Mouse (Mus musculus) splenic B cell, adult 2 months (primary cell): ENCODE measurements around the gene Miga2.

Experiments used
- DNase-seq: peaks from one replicate; pipeline ENCODE4 v3.0.0-alpha.2; 2011; ENCODE audit warnings: low read depth, low spot score
- H3K27me3 ChIP-seq: 2 replicates; pipeline ENCODE4 v1.6.1; 2012; ENCODE audit warnings: mild to moderate bottlenecking, low read length, moderate library complexity, mixed read lengths; ENCODE audit not compliant: control insufficient read depth, poor library complexity, insufficient read depth, severe bottlenecking
- H3K36me3 ChIP-seq: 2 replicates; pipeline ENCODE4 v1.6.1; 2012; ENCODE audit warnings: mild to moderate bottlenecking, low read length, moderate library complexity, mixed read lengths; ENCODE audit not compliant: control insufficient read depth, poor library complexity, insufficient read depth, severe bottlenecking

Miga2 gene

GRCm38 (mm10) chr2:30345971-30346676 is 17.9 kb upstream of the Miga2 start:
- H3K36me3 ChIP-seq = peaks cover 7% of the 10 kb centered on the region
- DNase-seq = peak; percentile 25
- H3K27me3 ChIP-seq = no peaks in the 10 kb centered on the region

- no peak for DNase-seq
- Histone ChIP-seq H3K27me3 (no peaks in the 10 kb centered on the region), H3K36me3 (peaks cover 3% of the 10 kb centered on the region)
These were observed 14.8 kb upstream of the Miga2 start for GRCm38 (mm10) chr2:30349196-30349595.

GRCm38 (mm10) chr2:30351149-30351548 is 12.9 kb upstream of the Miga2 start:
- no peak for DNase-seq
- no peaks in the 10 kb centered on the region for H3K27me3 ChIP-seq
- no peaks in the 10 kb centered on the region; the same call in none of the 2 replicates for H3K36me3 ChIP-seq

- no peaks in the 10 kb centered on the region for H3K27me3 ChIP-seq
- DNase-seq = no peak
- H3K36me3 ChIP-seq = no peaks in the 10 kb centered on the region; the same call in none of the 2 replicates
These were observed 8.2 kb upstream of the Miga2 start for GRCm38 (mm10) chr2:30355861-30356260.

GRCm38 (mm10) chr2:30356266-30356665 is 7.8 kb upstream of the Miga2 start:
- H3K27me3 ChIP-seq = no peaks in the 10 kb centered on the region
- no peaks in the 10 kb centered on the region; the same call in none of the 2 replicates for H3K36me3 ChIP-seq
- DNase-seq = no peak

GRCm38 (mm10) chr2:30356906-30357305 is 7.1 kb upstream of the Miga2 start:
- Histone ChIP-seq H3K36me3 (no peaks in the 10 kb centered on the region; the same call in none of the 2 replicates), H3K27me3 (no peaks in the 10 kb centered on the region)
- DNase-seq = no peak

GRCm38 (mm10) chr2:30357552-30358510 is 6.2 kb upstream of the Miga2 start:
- Histone ChIP-seq H3K36me3 (no peaks in the 10 kb centered on the region; the same call in 1 of the 2 replicates), H3K27me3 (no peaks in the 10 kb centered on the region)
- DNase-seq = no peak

GRCm38 (mm10) chr2:30358533-30359531 is 5.2 kb upstream of the Miga2 start, which contains the start of gene Sh3glb2:
Gene Sh3glb2, minus strand, starts transcription at chr2:30359337.
- H3K27me3 ChIP-seq = no peaks in the 10 kb centered on the region
- DNase-seq = peak; percentile 88
- no peaks in the 10 kb centered on the region for H3K36me3 ChIP-seq

GRCm38 (mm10) chr2:30360626-30361025 is 3.4 kb upstream of the Miga2 start:
- no peaks in the 10 kb centered on the region for H3K27me3 ChIP-seq
- DNase-seq = no peak
- H3K36me3 ChIP-seq = no peaks in the 10 kb centered on the region

GRCm38 (mm10) chr2:30362865-30363264 is 1.2 kb upstream of the Miga2 start:
- Histone ChIP-seq H3K36me3 (no peaks in the 10 kb centered on the region), H3K27me3 (no peaks in the 10 kb centered on the region)
- DNase-seq = peak; percentile 23

GRCm38 (mm10) chr2:30365281-30366069 is 1.4 kb downstream of the Miga2 start:
- no peaks in the 10 kb centered on the region for H3K27me3 ChIP-seq
- no peak for DNase-seq

GRCm38 (mm10) chr2:30366203-30366602 is 2.2 kb downstream of the Miga2 start:
- Histone ChIP-seq H3K36me3 (no peaks in the 10 kb centered on the region; the same call in 1 of the 2 replicates), H3K27me3 (no peaks in the 10 kb centered on the region)
- no peak for DNase-seq

More at GRCm38 (mm10) chr2:30365281-30366069, 1.4 kb downstream of the Miga2 start:
- no peaks in the 10 kb centered on the region; the same call in 1 of the 2 replicates for H3K36me3 ChIP-seq

GRCm38 (mm10) chr2:30371544-30371943 is 7.5 kb downstream of the Miga2 start:
- H3K36me3 ChIP-seq = peaks cover 5% of the 10 kb centered on the region
- H3K27me3 ChIP-seq = no peaks in the 10 kb centered on the region
- DNase-seq = no peak
